9 mouse cellular contexts compared by ENCODE assay signal in the genomic region with DNA sequence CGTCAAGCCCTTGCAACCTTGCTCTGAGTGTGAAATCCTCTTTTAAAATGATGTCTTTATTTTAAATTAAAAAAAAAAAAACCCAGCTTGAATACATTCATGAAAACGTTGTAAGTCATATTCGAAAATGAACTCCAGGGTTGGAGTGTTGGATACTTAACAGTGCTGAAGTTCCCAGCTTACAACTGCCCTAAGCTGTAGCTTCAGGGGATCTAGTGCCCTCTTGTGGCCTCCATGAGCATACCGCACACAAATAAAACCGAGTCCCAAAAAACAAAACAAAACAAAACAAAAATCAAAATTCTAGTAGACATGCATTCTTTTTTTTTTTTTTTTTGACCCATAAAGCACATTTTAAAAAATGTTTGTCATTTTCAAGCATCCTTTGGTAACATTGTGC. TPM values are rescaled to one million over a fixed set of nuclear protein-coding genes. Genes with fewer than 3 reads are reported as not detected.
A peak's percentile ranks its signal among the peaks of the same experiment; 100 is the strongest.
DNase-seq lines count a peak whose midpoint lies in the region; TF ChIP-seq lines count a peak whose summit lies in the region.
"Had no signal": no experiment of that assay in that cellular context is flagged by ENCODE, and none has a peak within 500 bp of the region (broad histone marks: within the 10 kb centered on the region; RNA-seq: fewer than 3 reads in every experiment).

No protein-coding gene starts in this region.

- H3K27ac ChIP-seq in small intestine, adult 2 months (ENCODE audit: insufficient read depth, low read depth, low read length) = no peak overlapping the region

- H3K4me1 ChIP-seq in lung, adult 2 months (ENCODE audit: control insufficient read depth, insufficient read depth, low read length) = no peaks in the 10 kb centered on the region
- no peaks in the 10 kb centered on the region for H3K4me1 ChIP-seq in small intestine, adult 2 months (ENCODE audit: control insufficient read depth, insufficient read depth, insufficient read length, low read length)

- H3K36me3 ChIP-seq in small intestine, adult 2 months (ENCODE audit: control insufficient read depth, insufficient read depth, low read length) = no peaks in the 10 kb centered on the region

- DNase-seq in embryo, embryonic 10 days (ENCODE audit: low spot score) = peak; percentile 68
- no peak for DNase-seq in embryo, embryonic 9.5 days (ENCODE audit: extremely low spot score)
- no peak for DNase-seq in lung, adult 2 months
- DNase-seq in lung, adult 18-20 months = no peak
- peak; percentile 79 for DNase-seq in ZHBTc4 (ENCODE audit: low read depth, low spot score)
- DNase-seq in induced T-regulatory cell, adult 2 months (ENCODE audit: low read depth) = peak; percentile 79
- no peak for DNase-seq in layer of hippocampus, postnatal 25 days (ENCODE audit: extremely low spot score in 1 of 2, low spot score in 1 of 2)

- H3K4me3 ChIP-seq in lung, adult 2 months (replicated peaks; ENCODE audit: extremely low read depth, low read depth, low read length) = no peak overlapping the region
- no peak overlapping the region for H3K4me3 ChIP-seq in small intestine, adult 2 months (ENCODE audit: low read depth, low read length)

- H3K27me3 ChIP-seq in small intestine, adult 2 months (ENCODE audit: control insufficient read depth, insufficient read depth, low read length) = no peaks in the 10 kb centered on the region

- WGBS in lung, adult 2 months = 23% methylated on average over 5 of the region's 5 CpGs
- 24% methylated on average over 5 of the region's 5 CpGs for WGBS in small intestine, adult 2 months

- no peak for TF ChIP-seq POLR2A in lung, adult 2 months (IDR thresholded peaks at IDR 0.05; ENCODE audit: borderline replicate concordance, extremely low read depth, low read depth, low read length)
- TF ChIP-seq POLR2A in small intestine, adult 2 months (IDR thresholded peaks at IDR 0.05; ENCODE audit: low read depth, low read length) = no peak

- TF ChIP-seq CTCF in lung, adult 2 months (IDR thresholded peaks at IDR 0.05; ENCODE audit: insufficient read depth, low read length) = peak; percentile 59; the same call in 1 of the 2 replicates
- peak; percentile 36; the same call in 1 of the 2 replicates for TF ChIP-seq CTCF in small intestine, adult 2 months (IDR thresholded peaks at IDR 0.05; ENCODE audit: extremely low read depth, insufficient read length, insufficient replicate concordance, low read depth, low read length)

RNA-seq across cellular contexts. Expression of a gene that starts 6.9 kb away (rescaled TPM):
- not detected in 2 replicates for polyA plus RNA-seq in lung, adult 2 months (2012; rRNA removed)
- polyA plus RNA-seq in small intestine, adult 2 months (2012; rRNA removed) = not detected in 2 replicates
- not detected for total RNA-seq in layer of hippocampus, postnatal 25 days (2021)
- total RNA-seq: layer of hippocampus, postnatal 10 days had no signal

RNA-seq across cellular contexts. Expression of a gene that starts 18.2 kb away (rescaled TPM):
- 1.1 and 1.9 TPM in 2 replicates for polyA plus RNA-seq in lung, adult 2 months (2012; rRNA removed)
- 0.19 and 0.56 TPM in 2 replicates for polyA plus RNA-seq in small intestine, adult 2 months (2012; rRNA removed)
- 10 to 100 TPM; 18.0 to 20.8 TPM for total RNA-seq in layer of hippocampus, postnatal 25 days (2021)

Comparison
In these comparisons a context has a peak if more than half of its experiments do, and no peak if none do; other contexts are left out.
1. DNase-seq: peak in embryo, embryonic 10 days (single experiment), ZHBTc4 (single experiment) and induced T-regulatory cell, adult 2 months (single experiment); none in embryo, embryonic 9.5 days (single experiment), lung, adult 2 months (single experiment), lung, adult 18-20 months (0 of 2) and layer of hippocampus, postnatal 25 days (0 of 2).